Mouse (Mus musculus): Measurements from ENCODE around the gene Plp2. TPM values are rescaled to one million over a fixed set of nuclear protein-coding genes. Genes with fewer than 3 reads are reported as not detected.

The Plp2 gene
- polyA plus RNA-seq, 1 experiment from 2014 or later = 29.2 TPM

- ATAC-seq (ENCODE audit: low read depth) = peak; percentile 79
- Histone ChIP-seq H3K36me3 (ENCODE audit: control insufficient read depth, insufficient read depth) (no peaks in the 10 kb centered on the region), H3K9me3 (replicated peaks; ENCODE audit: control insufficient read depth, low read length) (no peaks in the 10 kb centered on the region), H3K4me1 (ENCODE audit: control insufficient read depth, low read depth, low read length) (no peaks in the 10 kb centered on the region; the same call in 1 of the 2 replicates), H3K9ac (ENCODE audit: low read depth, low read length) (peak within 1 kb of the TSS; percentile 56), H3K27me3 (ENCODE audit: control insufficient read depth, insufficient read depth, low read depth, low read length) (no peaks in the 10 kb centered on the region), H3K27ac (ENCODE audit: low read length) (peak within 1 kb of the TSS; percentile 59), H3K4me3 (ENCODE audit: low read depth, low read length) (peak within 1 kb of the TSS; percentile 61), H3K4me2 (ENCODE audit: low read depth, low read length) (peak within 1 kb of the TSS; percentile 55)
- 21% methylated on average over 26 of the region's 26 CpGs for WGBS (ENCODE audit: insufficient replicate concordance)
Measured at GRCm38 (mm10) chrX:7657221-7657639, 14.0 kb downstream of the Plp2 start, which contains the start of gene Prickle3. Gene Prickle3 (plus strand): TSS chrX:7657260.

GRCm38 (mm10) chrX:7648671-7649304 is 22.4 kb downstream of the Plp2 start:
- Histone ChIP-seq H3K9ac (ENCODE audit: low read depth, low read length) (peak overlapping the region; percentile 72), H3K36me3 (ENCODE audit: control insufficient read depth, insufficient read depth) (no peaks in the 10 kb centered on the region), H3K27ac (ENCODE audit: low read length) (peak overlapping the region; percentile 90), H3K27me3 (ENCODE audit: control insufficient read depth, insufficient read depth, low read depth, low read length) (no peaks in the 10 kb centered on the region), H3K4me3 (ENCODE audit: low read depth, low read length) (peak overlapping the region; percentile 59), H3K9me3 (replicated peaks; ENCODE audit: control insufficient read depth, low read length) (no peaks in the 10 kb centered on the region), H3K4me1 (ENCODE audit: control insufficient read depth, low read depth, low read length) (peaks cover 6% of the 10 kb centered on the region), H3K4me2 (ENCODE audit: low read depth, low read length) (peak overlapping the region; percentile 72)
- WGBS (ENCODE audit: insufficient replicate concordance) = 18% methylated on average over 25 of the region's 25 CpGs
- ATAC-seq (ENCODE audit: low read depth) = peak; percentile 93

- Histone ChIP-seq H3K9me3 (replicated peaks; ENCODE audit: control insufficient read depth, low read length) (no peaks in the 10 kb centered on the region), H3K27ac (ENCODE audit: low read length) (no peak overlapping the region), H3K4me3 (ENCODE audit: low read depth, low read length) (no peak overlapping the region), H3K4me2 (ENCODE audit: low read depth, low read length) (no peak overlapping the region), H3K27me3 (ENCODE audit: control insufficient read depth, insufficient read depth, low read depth, low read length) (peaks cover 4% of the 10 kb centered on the region; the same call in 1 of the 2 replicates), H3K4me1 (ENCODE audit: control insufficient read depth, low read depth, low read length) (peaks cover 8% of the 10 kb centered on the region), H3K9ac (ENCODE audit: low read depth, low read length) (no peak overlapping the region), H3K36me3 (ENCODE audit: control insufficient read depth, insufficient read depth) (no peaks in the 10 kb centered on the region)
- no peak for ATAC-seq (ENCODE audit: low read depth)
- WGBS (ENCODE audit: insufficient replicate concordance) = 9% methylated on average over 5 of the region's 5 CpGs
Measured at GRCm38 (mm10) chrX:7645349-7645748, 25.8 kb downstream of the Plp2 start.

GRCm38 (mm10) chrX:7640785-7641184 is 30.4 kb downstream of the Plp2 start:
- Histone ChIP-seq H3K27ac (ENCODE audit: low read length) (no peak overlapping the region), H3K4me3 (ENCODE audit: low read depth, low read length) (no peak overlapping the region), H3K4me2 (ENCODE audit: low read depth, low read length) (no peak overlapping the region), H3K27me3 (ENCODE audit: control insufficient read depth, insufficient read depth, low read depth, low read length) (peaks cover 14% of the 10 kb centered on the region), H3K9me3 (replicated peaks; ENCODE audit: control insufficient read depth, low read length) (no peaks in the 10 kb centered on the region), H3K36me3 (ENCODE audit: control insufficient read depth, insufficient read depth) (no peaks in the 10 kb centered on the region), H3K4me1 (ENCODE audit: control insufficient read depth, low read depth, low read length) (peaks cover 7% of the 10 kb centered on the region), H3K9ac (ENCODE audit: low read depth, low read length) (no peak overlapping the region)
- peak; percentile 33; the same call in 1 of the 2 replicates for ATAC-seq (ENCODE audit: low read depth)
- 30% methylated on average over 12 of the region's 12 CpGs for WGBS (ENCODE audit: insufficient replicate concordance)

GRCm38 (mm10) chrX:7639536-7640325 is 31.5 kb downstream of the Plp2 start:
- H3K4me3 ChIP-seq (ENCODE audit: low read depth, low read length) = no peak overlapping the region
- no peak overlapping the region for H3K4me2 ChIP-seq (ENCODE audit: low read depth, low read length)
- no peak for ATAC-seq (ENCODE audit: low read depth)
- H3K9me3 ChIP-seq (replicated peaks; ENCODE audit: control insufficient read depth, low read length) = no peaks in the 10 kb centered on the region
- no peak overlapping the region for H3K27ac ChIP-seq (ENCODE audit: low read length)
- H3K36me3 ChIP-seq (ENCODE audit: control insufficient read depth, insufficient read depth) = no peaks in the 10 kb centered on the region
- H3K27me3 ChIP-seq (ENCODE audit: control insufficient read depth, insufficient read depth, low read depth, low read length) = peaks cover 14% of the 10 kb centered on the region
- no peak overlapping the region for H3K9ac ChIP-seq (ENCODE audit: low read depth, low read length)
- peaks cover 7% of the 10 kb centered on the region for H3K4me1 ChIP-seq (ENCODE audit: control insufficient read depth, low read depth, low read length)
- 22% methylated on average over 13 of the region's 13 CpGs for WGBS (ENCODE audit: insufficient replicate concordance)

GRCm38 (mm10) chrX:7638401-7639091 is 32.6 kb downstream of the Plp2 start, which contains the start of gene Syp:
Gene Syp (plus strand): TSS chrX:7638471.
- H3K9ac ChIP-seq (ENCODE audit: low read depth, low read length) = peak within 1 kb of the TSS; percentile 40; the same call in 1 of the 2 replicates

GRCm38 (mm10) chrX:7635101-7635500 is 36.1 kb downstream of the Plp2 start:
- no peak overlapping the region for H3K4me2 ChIP-seq (ENCODE audit: low read depth, low read length)
- 33% methylated on average over 3 of the region's 3 CpGs for WGBS (ENCODE audit: insufficient replicate concordance)
- H3K4me1 ChIP-seq (ENCODE audit: control insufficient read depth, low read depth, low read length) = peaks cover 4% of the 10 kb centered on the region
- no peak overlapping the region for H3K9ac ChIP-seq (ENCODE audit: low read depth, low read length)
- H3K27ac ChIP-seq (ENCODE audit: low read length) = no peak overlapping the region
- peaks cover 10% of the 10 kb centered on the region for H3K27me3 ChIP-seq (ENCODE audit: control insufficient read depth, insufficient read depth, low read depth, low read length)
- ATAC-seq (ENCODE audit: low read depth) = no peak
- no peaks in the 10 kb centered on the region for H3K36me3 ChIP-seq (ENCODE audit: control insufficient read depth, insufficient read depth)
- H3K9me3 ChIP-seq (replicated peaks; ENCODE audit: control insufficient read depth, low read length) = no peaks in the 10 kb centered on the region
- H3K4me3 ChIP-seq (ENCODE audit: low read depth, low read length) = no peak overlapping the region

More at GRCm38 (mm10) chrX:7638401-7639091, 32.6 kb downstream of the Plp2 start, which contains the start of gene Syp:
- Histone ChIP-seq H3K36me3 (ENCODE audit: control insufficient read depth, insufficient read depth) (no peaks in the 10 kb centered on the region), H3K27me3 (ENCODE audit: control insufficient read depth, insufficient read depth, low read depth, low read length) (peaks cover 14% of the 10 kb centered on the region), H3K27ac (ENCODE audit: low read length) (no peak within 1 kb of the TSS), H3K4me3 (ENCODE audit: low read depth, low read length) (peak within 1 kb of the TSS; percentile 41), H3K4me1 (ENCODE audit: control insufficient read depth, low read depth, low read length) (peaks cover 7% of the 10 kb centered on the region), H3K9me3 (replicated peaks; ENCODE audit: control insufficient read depth, low read length) (no peaks in the 10 kb centered on the region), H3K4me2 (ENCODE audit: low read depth, low read length) (peak within 1 kb of the TSS; percentile 54)
- WGBS (ENCODE audit: insufficient replicate concordance) = 16% methylated on average over 41 of the region's 42 CpGs
- ATAC-seq (ENCODE audit: low read depth) = peak; percentile 90

GRCm38 (mm10) chrX:7632560-7632959 is 38.6 kb downstream of the Plp2 start:
- Histone ChIP-seq H3K4me2 (ENCODE audit: low read depth, low read length) (no peak overlapping the region), H3K27me3 (ENCODE audit: control insufficient read depth, insufficient read depth, low read depth, low read length) (no peaks in the 10 kb centered on the region), H3K9ac (ENCODE audit: low read depth, low read length) (no peak overlapping the region), H3K9me3 (replicated peaks; ENCODE audit: control insufficient read depth, low read length) (no peaks in the 10 kb centered on the region), H3K27ac (ENCODE audit: low read length) (no peak overlapping the region), H3K4me3 (ENCODE audit: low read depth, low read length) (no peak overlapping the region), H3K4me1 (ENCODE audit: control insufficient read depth, low read depth, low read length) (no peaks in the 10 kb centered on the region), H3K36me3 (ENCODE audit: control insufficient read depth, insufficient read depth) (no peaks in the 10 kb centered on the region)
- WGBS (ENCODE audit: insufficient replicate concordance) = 54% methylated on average over 6 of the region's 6 CpGs
- ATAC-seq (ENCODE audit: low read depth) = no peak

Data from liver, embryonic 16.5 days (tissue).